Mouse (Mus musculus): ENCODE data around the gene Nlrc3.

Nlrc3 gene

DNA sequence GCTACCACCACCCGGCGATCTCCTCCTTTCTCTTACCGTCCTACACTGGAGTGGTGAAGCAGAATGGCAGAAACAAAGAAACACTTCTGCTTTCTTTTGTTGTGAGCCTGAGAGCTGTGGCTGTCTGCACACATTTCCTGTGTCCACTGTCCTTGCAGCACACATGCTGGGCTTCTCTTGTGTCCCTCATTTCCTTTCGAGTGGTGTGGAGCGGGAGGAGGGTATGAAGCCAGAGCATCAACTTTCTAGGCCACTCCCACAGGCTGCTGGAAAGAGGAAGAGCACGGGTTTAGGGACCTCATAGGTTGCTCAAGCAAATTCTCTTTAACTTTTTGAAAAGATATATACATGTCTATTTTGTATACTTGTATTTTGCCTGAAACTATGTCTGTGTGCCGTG, 47.3 kb downstream of the Nlrc3 start:
- DNase-seq (ENCODE audit: low spot score) = no peak

DNA sequence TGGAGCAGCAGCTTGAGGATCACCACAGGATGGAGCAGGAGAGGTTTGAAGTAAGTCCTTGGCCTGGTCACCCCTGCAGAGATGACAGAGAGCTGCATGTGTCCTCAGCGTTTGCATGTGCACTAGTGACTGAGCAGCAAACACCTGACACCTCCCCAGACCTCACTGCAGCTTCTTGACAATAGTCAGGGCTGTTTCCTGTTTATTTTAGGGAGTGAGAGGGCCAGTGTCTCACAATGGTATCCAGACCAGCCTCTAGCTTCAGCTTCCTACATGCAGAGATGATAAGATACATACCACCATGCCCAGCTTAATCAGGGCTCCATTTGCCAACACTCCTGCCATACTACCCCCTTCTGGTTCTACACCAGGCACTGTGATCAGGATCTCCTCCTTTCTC, 47.9 kb downstream of the Nlrc3 start:
- no peak for DNase-seq (ENCODE audit: low spot score)

DNA sequence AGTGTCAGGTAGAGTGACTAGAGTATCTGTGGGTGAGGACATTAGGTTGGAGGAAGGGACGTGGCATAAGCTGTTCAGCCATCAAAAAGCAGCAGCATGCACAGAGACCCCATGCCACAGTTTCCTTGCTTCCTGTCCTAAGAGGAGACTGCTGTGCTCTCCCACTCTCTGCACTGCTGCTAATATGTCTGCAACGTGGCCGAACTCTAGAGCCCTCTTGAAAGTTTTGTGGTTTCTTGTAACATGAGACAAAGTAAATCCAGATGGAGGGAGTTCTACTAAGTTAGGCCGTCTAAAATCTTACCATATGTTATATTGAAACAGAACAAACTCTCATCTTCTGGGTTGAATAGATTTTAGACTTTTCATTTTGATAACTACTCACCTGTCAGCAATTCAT, 52.5 kb downstream of the Nlrc3 start:
- no peak for DNase-seq (ENCODE audit: low spot score)

DNA sequence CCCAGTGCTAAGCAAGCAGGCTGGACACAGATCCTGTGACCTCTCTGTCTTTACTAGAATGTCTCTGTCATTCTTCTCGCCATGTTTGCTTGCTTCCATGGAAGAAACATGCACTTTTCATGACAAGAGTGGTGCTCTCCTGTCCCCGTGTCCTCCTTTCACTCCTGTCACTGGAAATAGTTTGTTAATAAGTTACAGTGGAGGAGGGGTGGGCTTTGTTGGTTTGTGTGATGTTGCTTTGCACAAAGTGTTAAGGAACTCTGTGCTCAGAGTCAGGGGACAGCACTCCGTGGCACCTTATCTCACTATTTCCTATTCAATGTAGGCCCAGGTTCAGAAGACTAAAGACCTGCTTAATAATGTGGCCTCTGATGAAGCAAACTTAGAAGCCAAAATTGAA, 52.9 kb downstream of the Nlrc3 start:
- no peak for DNase-seq (ENCODE audit: low spot score)

DNA sequence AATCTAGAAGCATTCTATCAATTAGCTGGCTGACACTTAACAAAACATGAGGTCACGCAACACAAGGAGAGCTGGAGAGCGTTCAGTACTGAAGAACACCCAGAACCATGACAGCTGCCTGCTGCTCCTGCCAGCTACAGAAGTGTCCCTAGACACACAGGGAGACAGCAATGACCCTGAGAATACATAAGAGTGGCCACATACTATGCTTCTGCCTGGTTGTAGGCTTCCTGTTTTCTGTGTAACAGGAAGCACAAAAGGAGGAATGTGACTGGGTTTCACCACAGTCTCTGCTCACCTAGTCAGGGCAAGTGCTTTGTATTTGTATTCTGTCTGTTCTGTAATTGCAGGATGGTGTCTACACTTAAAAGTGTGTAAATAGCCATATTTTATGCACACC, 55.7 kb downstream of the Nlrc3 start:
- DNase-seq (ENCODE audit: low spot score) = no peak

DNA sequence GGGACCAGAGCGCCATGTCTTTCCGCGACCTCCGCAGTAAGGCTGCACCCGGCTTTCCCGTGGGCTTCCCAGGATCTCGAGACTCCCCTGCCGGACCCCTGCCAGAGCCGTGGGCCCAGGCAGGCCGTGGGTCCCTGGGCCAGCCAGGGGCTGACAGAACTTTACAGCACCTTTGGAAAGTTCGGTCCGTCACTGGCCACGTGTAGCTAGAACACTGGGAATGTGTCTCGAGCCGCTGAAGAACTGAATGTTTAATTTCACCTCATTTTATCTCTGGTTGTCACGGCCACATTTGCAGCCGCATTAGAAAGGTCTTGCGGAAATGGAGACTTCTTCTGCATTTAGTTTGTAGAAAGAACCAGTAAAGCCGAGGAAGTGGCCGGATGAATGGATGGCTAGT, 67.3 kb downstream of the Nlrc3 start:
- DNase-seq (ENCODE audit: low spot score) = no peak

DNA sequence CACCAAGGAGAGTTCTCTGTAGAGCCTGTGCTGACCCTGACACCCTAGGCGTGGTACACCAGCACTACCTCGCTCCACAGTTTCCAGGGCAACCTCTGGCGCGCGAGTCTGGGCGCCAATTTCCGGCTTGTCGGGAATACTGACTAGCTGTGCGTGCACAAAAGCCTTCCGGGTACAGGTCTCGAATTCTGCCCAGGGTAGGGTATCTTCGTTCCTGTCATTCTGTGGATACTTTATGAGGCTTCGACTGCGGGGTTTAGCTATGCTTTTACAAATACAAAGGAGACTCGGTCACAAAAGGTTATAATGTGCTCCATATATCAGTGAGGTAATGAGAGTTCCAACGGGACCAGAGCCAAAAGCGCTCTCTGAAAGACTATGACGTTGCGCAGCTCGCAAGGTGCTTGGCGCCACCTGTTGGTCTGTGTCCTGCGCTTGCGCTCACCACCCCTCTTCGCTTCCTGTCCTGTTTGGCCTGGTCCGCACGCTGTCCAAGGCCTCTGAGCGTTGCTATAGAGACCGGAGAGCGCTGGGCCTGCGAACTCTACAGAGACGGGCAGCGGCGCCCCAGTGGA, 67.8 kb downstream of the Nlrc3 start, which contains the start of the genes 1700037C18Rik and Cluap1:
Gene 1700037C18Rik, minus strand, starts transcription at position 153 of the 575 bp plus-strand sequence.
Gene Cluap1, plus strand, starts transcription at position 265 of the 575 bp plus-strand sequence.
- DNase-seq (ENCODE audit: low spot score) = peak; percentile 87

DNA sequence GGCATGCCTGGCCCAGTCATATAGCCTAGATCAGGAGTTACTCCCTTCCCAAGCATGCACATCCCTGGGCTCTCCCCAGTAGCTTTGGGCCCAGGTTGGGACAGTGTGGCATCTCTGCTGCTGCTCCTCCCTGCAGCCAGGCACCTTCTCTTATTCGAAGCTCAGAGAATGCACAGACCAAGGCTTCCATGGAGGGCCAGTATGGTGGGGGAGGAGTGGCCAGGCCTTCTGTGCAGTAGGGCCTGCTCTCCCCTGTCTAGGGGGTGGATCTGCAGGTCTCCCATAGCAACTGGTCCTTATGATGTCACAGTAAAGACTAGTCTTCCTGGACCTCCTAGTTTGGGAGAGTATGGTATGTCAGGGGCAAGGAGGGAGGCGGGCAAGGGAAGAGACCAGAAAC, 69.0 kb downstream of the Nlrc3 start:
- DNase-seq (ENCODE audit: low spot score) = no peak

DNA sequence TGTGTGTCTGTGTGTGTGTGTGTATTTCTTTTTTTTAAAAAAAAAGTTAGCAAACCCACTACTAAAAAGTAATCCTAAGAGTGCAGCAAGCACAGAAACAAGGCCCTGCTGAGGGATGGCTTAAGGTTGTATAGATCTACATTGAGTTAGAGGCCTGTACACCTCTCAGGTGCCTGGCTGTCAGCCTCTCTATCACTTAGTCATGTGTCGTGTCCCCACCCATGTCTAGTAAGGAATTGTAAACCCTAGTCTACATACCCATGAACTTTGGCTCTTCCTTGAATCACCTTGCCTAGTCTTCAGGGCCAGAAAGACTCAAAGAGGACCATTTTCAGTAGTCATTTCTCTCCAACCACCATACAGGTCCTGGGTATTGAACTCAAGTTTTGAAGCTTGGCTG, 79.9 kb downstream of the Nlrc3 start:
- DNase-seq (ENCODE audit: low spot score) = no peak

DNA sequence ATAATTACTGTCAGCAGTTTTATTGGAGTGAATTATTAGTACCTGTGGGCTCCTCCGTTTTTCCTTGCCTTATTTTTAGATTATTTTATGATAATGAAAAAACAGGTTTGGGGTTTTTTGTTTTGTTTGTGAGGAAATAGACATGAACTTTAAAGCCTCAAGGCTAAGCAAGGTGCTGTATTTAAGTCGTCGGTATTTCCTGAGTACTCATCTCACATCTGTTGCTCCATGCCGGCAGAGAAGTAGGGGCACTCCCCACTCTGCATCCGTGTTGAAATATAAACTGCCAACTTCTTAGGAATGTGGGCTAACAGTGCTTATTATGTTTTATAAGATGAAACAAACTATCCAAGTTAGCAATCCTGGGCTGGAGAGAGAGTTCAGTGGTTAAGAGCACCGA, 80.4 kb downstream of the Nlrc3 start:
- DNase-seq (ENCODE audit: low spot score) = no peak

DNA sequence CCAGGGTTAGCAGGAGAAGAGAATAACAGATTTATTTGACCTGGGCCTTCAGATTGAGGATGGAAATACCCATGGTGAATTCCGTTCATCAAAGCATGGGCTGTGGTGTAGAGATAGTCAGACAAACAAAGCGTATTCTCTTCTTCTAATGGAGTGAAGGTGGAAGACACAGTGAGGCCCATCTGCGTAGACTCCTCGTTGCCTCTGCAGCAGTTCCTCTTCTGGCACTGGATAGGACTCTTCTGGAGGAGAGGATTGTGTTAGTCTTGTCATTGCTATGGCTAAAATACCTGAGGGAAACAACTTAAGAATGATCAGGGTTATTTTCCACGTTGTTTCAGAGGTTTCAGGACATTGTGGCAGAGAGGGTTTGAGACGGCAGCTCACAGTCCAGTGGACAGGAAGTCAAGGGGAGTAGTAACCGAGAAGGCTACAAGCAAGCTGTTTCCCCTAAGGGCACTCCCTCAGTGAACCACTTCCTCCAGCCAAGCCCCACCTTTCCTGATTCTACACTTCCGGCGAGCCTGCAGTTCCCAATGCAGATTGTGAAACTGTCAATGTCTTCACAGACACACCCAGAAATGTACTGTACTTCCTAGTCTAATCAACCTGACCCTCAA, 81.1 kb downstream of the Nlrc3 start:
- DNase-seq (ENCODE audit: low spot score) = peak; percentile 14
